Mouse (Mus musculus): ENCODE measurements around the gene Heg1.

The Heg1 gene

GRCm38 (mm10) chr16:33775733-33776335 lies 91.7 kb downstream of the Heg1 start:
- DNase-seq (ENCODE audit: low spot score): no peak

- no peak for DNase-seq (ENCODE audit: low spot score)
These were observed 92.8 kb downstream of the Heg1 start for GRCm38 (mm10) chr16:33776766-33777529.

DNA sequence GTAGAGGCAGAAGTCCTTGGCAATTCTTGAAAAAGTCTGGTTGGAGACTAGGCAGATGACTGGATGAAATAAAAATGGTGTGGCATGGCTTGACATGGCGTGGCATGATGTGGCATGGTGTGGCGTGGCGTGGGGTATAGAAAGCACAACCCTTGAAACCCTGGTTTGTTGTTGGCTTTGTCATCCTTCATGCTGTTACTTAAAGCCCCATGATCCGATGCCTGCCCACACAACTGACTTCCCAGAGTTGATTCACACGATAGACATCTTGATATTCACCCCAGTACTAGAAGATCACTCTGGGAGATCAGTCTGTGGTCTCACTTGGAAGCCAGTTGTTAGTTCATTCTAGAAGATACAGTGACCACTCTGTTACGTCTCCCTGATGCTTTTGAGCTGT lies 93.4 kb downstream of the Heg1 start:
- no peak for DNase-seq (ENCODE audit: low spot score)

- DNase-seq (ENCODE audit: low spot score): no peak
These were observed 97.9 kb downstream of the Heg1 start for GRCm38 (mm10) chr16:33781789-33782728.

GRCm38 (mm10) chr16:33782729-33783091 lies 98.5 kb downstream of the Heg1 start:
- no peak for DNase-seq (ENCODE audit: low spot score)

DNA sequence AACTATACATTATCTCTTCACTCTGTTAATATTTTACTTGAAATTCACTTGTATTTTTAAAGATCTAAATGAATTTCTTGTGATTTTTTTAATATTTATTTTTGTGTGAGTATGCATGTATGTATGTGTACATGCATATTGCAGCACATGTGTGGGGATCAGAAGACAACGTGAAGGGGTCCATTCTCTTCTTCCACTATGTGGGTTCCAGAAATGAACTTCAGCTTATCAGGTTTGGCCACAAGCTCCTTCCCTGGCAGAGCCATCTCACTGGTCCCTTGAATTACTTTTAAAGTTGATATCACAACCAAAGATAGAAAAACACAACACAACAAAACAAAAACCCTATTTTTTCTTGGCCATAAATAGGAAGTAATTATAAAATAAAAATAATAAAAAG lies 100.4 kb downstream of the Heg1 start:
- DNase-seq (ENCODE audit: low spot score): no peak

- DNase-seq (ENCODE audit: low spot score): no peak
These were observed 101.0 kb downstream of the Heg1 start for GRCm38 (mm10) chr16:33785092-33785704.

- no peak for DNase-seq (ENCODE audit: low spot score)
These were observed 102.7 kb downstream of the Heg1 start for GRCm38 (mm10) chr16:33786657-33787390.

- DNase-seq (ENCODE audit: low spot score): no peak
These were observed 109.9 kb downstream of the Heg1 start, which contains the start of gene Muc13 for GRCm38 (mm10) chr16:33793846-33794791. Gene Muc13, plus strand, starts transcription at chr16:33794037.

- no peak for DNase-seq (ENCODE audit: low spot score)
These were observed 110.9 kb downstream of the Heg1 start for GRCm38 (mm10) chr16:33795106-33795505.

GRCm38 (mm10) chr16:33795887-33796286 lies 111.7 kb downstream of the Heg1 start:
- DNase-seq (ENCODE audit: low spot score): no peak

GRCm38 (mm10) chr16:33796756-33797155 lies 112.6 kb downstream of the Heg1 start:
- DNase-seq (ENCODE audit: low spot score): no peak

DNA sequence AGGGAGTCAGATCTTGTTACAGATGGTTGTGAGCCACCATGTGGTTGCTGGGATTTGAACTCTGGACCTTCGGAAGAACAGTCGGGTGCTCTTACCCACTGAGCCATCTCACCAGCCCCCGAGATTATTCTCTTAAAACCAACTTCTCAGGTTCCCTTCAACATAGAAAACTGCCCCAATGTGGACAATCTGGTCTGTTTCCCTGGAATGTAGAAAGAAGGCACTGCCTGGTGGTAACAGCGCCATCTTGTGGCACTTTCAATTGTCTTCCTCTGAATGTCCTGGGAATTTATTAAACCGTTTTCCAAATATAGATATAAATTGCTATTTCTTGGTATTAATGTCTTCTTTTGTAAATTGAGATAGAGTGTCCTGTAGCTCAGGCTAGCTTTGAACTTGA lies 113.7 kb downstream of the Heg1 start:
- peak; percentile 51 for DNase-seq (ENCODE audit: low spot score)

GRCm38 (mm10) chr16:33810002-33810401 lies 125.8 kb downstream of the Heg1 start:
- DNase-seq (ENCODE audit: low spot score): no peak

DNA sequence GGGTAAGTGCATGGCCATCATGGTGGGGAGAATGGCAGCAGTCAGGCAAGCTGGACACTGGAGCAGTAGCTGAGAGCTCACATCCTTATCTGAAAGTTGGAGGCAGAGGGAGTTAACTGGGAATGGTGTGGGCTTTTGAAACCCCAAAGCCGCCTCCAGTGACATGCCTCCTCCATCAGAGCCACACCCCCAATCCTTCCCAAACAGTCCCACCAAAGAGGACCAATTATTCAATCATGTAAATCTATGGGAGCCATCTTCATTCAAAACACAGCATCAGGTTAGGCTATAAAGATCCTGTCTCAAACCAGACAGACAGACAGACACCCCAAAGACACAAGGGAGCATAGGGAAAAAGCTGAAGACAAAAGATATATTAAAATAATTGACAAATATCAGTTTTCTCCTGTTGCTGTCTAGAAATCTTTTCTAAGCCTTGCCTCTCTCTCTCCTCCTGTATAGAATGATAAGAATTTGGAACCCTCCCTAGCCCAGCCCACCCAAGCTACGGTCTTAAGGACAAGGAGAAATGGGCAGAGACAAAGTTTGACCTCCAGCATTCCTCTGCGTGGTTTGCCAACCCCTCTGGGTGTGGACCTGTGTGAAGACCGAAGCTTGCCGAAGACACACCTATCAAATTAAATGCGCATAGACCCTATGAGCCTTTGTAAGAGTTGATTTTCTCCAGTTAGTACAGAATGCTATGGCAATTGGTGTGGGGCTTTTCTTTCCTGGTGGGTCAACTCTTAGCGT lies 134.4 kb downstream of the Heg1 start:
- DNase-seq (ENCODE audit: low spot score): no peak

GRCm38 (mm10) chr16:33820269-33821178 lies 136.4 kb downstream of the Heg1 start:
- peak; percentile 67 for DNase-seq (ENCODE audit: low spot score)
